Mouse (Mus musculus): ENCODE results near the gene Haao.

The Haao gene

GRCm38 (mm10) chr17:83830616-83831292 lies 17.0 kb downstream of the Haao start:
- no peak for DNase-seq

- no peak for DNase-seq
Observed at GRCm38 (mm10) chr17:83829356-83829755, 18.4 kb downstream of the Haao start.

GRCm38 (mm10) chr17:83823835-83824234 lies 23.9 kb downstream of the Haao start:
- DNase-seq, result no peak

- no peak for DNase-seq
Observed at GRCm38 (mm10) chr17:83821876-83822275, 25.9 kb downstream of the Haao start.

GRCm38 (mm10) chr17:83820701-83821100 lies 27.1 kb downstream of the Haao start:
- DNase-seq, result no peak

- no peak for DNase-seq
Observed at GRCm38 (mm10) chr17:83819503-83819902, 28.3 kb downstream of the Haao start.

- no peak for DNase-seq
Observed at GRCm38 (mm10) chr17:83816996-83817395, 30.8 kb downstream of the Haao start.

GRCm38 (mm10) chr17:83813050-83813449 lies 34.7 kb downstream of the Haao start:
- DNase-seq, result no peak

GRCm38 (mm10) chr17:83812200-83812944 lies 35.4 kb downstream of the Haao start:
- DNase-seq, result no peak

- no peak for DNase-seq
Observed at GRCm38 (mm10) chr17:83810285-83810684, 37.5 kb downstream of the Haao start.

- DNase-seq, result no peak
Observed at GRCm38 (mm10) chr17:83809197-83809829, 38.5 kb downstream of the Haao start.

GRCm38 (mm10) chr17:83808476-83809098 lies 39.2 kb downstream of the Haao start:
- DNase-seq, result no peak

GRCm38 (mm10) chr17:83807778-83808398 lies 39.9 kb downstream of the Haao start:
- peak; percentile 68 for DNase-seq

GRCm38 (mm10) chr17:83807345-83807744 lies 40.4 kb downstream of the Haao start:
- no peak for DNase-seq

GRCm38 (mm10) chr17:83805078-83805477 lies 42.7 kb downstream of the Haao start:
- DNase-seq, result no peak

GRCm38 (mm10) chr17:83803987-83804386 lies 43.8 kb downstream of the Haao start:
- DNase-seq, result no peak

- no peak for DNase-seq
Observed at GRCm38 (mm10) chr17:83799506-83800050, 48.2 kb downstream of the Haao start.

GRCm38 (mm10) chr17:83795121-83795520 lies 52.6 kb downstream of the Haao start:
- DNase-seq, result no peak

GRCm38 (mm10) chr17:83792388-83792787 lies 55.4 kb downstream of the Haao start:
- no peak for DNase-seq

GRCm38 (mm10) chr17:83790158-83790557 lies 57.6 kb downstream of the Haao start:
- DNase-seq, result no peak

- DNase-seq, result no peak
Observed at GRCm38 (mm10) chr17:83786418-83786817, 61.3 kb downstream of the Haao start.

GRCm38 (mm10) chr17:83782740-83783139 lies 65.0 kb downstream of the Haao start:
- no peak for DNase-seq

All from right cerebral cortex, postnatal 14 days (tissue).